Mouse (Mus musculus): ENCODE results near the gene Evx2.

Evx2 gene

GRCm38 (mm10) chr2:74663291-74663925 lies 4.1 kb upstream of the Evx2 start:
- peak; percentile 61 to 83 for DNase-seq

GRCm38 (mm10) chr2:74661685-74662084 lies 2.3 kb upstream of the Evx2 start:
- DNase-seq = peak in 1 of 2 experiments; percentile 62

GRCm38 (mm10) chr2:74660421-74661375 lies 1.3 kb upstream of the Evx2 start:
- DNase-seq = no peak

GRCm38 (mm10) chr2:74658667-74659371 lies 538 bp downstream of the Evx2 start:
- DNase-seq = no peak

- no peak for DNase-seq
Observed at GRCm38 (mm10) chr2:74658024-74658666, 1.2 kb downstream of the Evx2 start.

GRCm38 (mm10) chr2:74657251-74658023 lies 1.9 kb downstream of the Evx2 start:
- no peak for DNase-seq

GRCm38 (mm10) chr2:74656632-74657021 lies 2.7 kb downstream of the Evx2 start:
- DNase-seq = no peak

GRCm38 (mm10) chr2:74655821-74656631 lies 3.3 kb downstream of the Evx2 start:
- no peak for DNase-seq

- DNase-seq = peak in 1 of 2 experiments; percentile 77
Observed at GRCm38 (mm10) chr2:74655420-74655781, 4.0 kb downstream of the Evx2 start.

GRCm38 (mm10) chr2:74654743-74655419 lies 4.5 kb downstream of the Evx2 start:
- DNase-seq = no peak

- DNase-seq = no peak
Observed at GRCm38 (mm10) chr2:74653781-74654535, 5.4 kb downstream of the Evx2 start.

- no peak for DNase-seq
Observed at GRCm38 (mm10) chr2:74652996-74653340, 6.4 kb downstream of the Evx2 start.

- DNase-seq = no peak
Observed at GRCm38 (mm10) chr2:74647082-74647864, 12.1 kb downstream of the Evx2 start.

GRCm38 (mm10) chr2:74645631-74646030 lies 13.7 kb downstream of the Evx2 start:
- no peak for DNase-seq

- DNase-seq = no peak
Observed at GRCm38 (mm10) chr2:74642431-74642830, 16.9 kb downstream of the Evx2 start.

GRCm38 (mm10) chr2:74635412-74635811 lies 23.9 kb downstream of the Evx2 start:
- no peak for DNase-seq

- DNase-seq = no peak
Observed at GRCm38 (mm10) chr2:74620368-74620767, 39.0 kb downstream of the Evx2 start.

- DNase-seq = no peak
Observed at GRCm38 (mm10) chr2:74619676-74620246, 39.6 kb downstream of the Evx2 start.

- DNase-seq = no peak
Observed at GRCm38 (mm10) chr2:74617706-74618105, 41.7 kb downstream of the Evx2 start.
